Mouse (Mus musculus) ES-E14 (cell line): ENCODE results near the gene Prpf40b. TPM values are rescaled to one million over a fixed set of nuclear protein-coding genes. Genes with fewer than 3 reads are reported as not detected.

ENCODE experiments used
- DNase-seq: peaks from one replicate; pipeline ENCODE4 v3.0.0-alpha.2; 2013; ENCODE audit warnings: low read depth, low spot score
- H3K27ac ChIP-seq: 2 replicates; pipeline ENCODE4 v1.5.1; 2012; ENCODE audit warnings: low read depth, mild to moderate bottlenecking, low read length, moderate library complexity, mixed read lengths; ENCODE audit not compliant: poor library complexity, insufficient read depth, severe bottlenecking
- H3K36me3 ChIP-seq: 2 replicates; pipeline ENCODE4 v1.6.1; 2012; ENCODE audit warnings: mild to moderate bottlenecking, low read length, moderate library complexity, mixed read lengths; ENCODE audit not compliant: control insufficient read depth, poor library complexity, insufficient read depth, severe bottlenecking
- H3K4me1 ChIP-seq, 2 experiments: fragments of 150-350 bp in 1 of 2; sonication (generic) in 1 of 2; 2 replicates each; pipeline ENCODE4 v1.6.1; 2012; ENCODE audit warnings: low read length in 2 of 2, mild to moderate bottlenecking in 1 of 2, mixed read lengths in 1 of 2; ENCODE audit not compliant: control insufficient read depth in 2 of 2, insufficient read depth in 2 of 2, poor library complexity in 1 of 2
- H3K4me3 ChIP-seq, 2 experiments: fragments of 150-350 bp in 1 of 2; sonication (generic) in 1 of 2; 2 replicates each; pipeline ENCODE4 v1.5.1; 2012; ENCODE audit warnings: low read length in 2 of 2, low read depth in 1 of 2, mild to moderate bottlenecking in 1 of 2, mixed read lengths in 1 of 2; ENCODE audit not compliant: insufficient read depth in 1 of 2, poor library complexity in 1 of 2, severe bottlenecking in 1 of 2
- H3K9ac ChIP-seq: 2 replicates; pipeline ENCODE4 v1.6.1; 2012; ENCODE audit warnings: low read depth, mild to moderate bottlenecking, low read length, mixed read lengths; ENCODE audit not compliant: poor library complexity, insufficient read depth, severe bottlenecking
- H3K9me3 ChIP-seq: fragments of 150-350 bp; sonication (generic); 2 replicates; pipeline ENCODE4 v1.6.1; 2012; ENCODE audit warnings: low read depth, mild to moderate bottlenecking, low read length; ENCODE audit not compliant: control insufficient read depth, insufficient read depth
- CHD2 ChIP-seq: IDR thresholded peaks from 2 replicates; pipeline ENCODE4 v1.6.1; 2014; ENCODE audit warnings: mild to moderate bottlenecking, low read depth, low read length, inconsistent platforms
- HCFC1 ChIP-seq: IDR thresholded peaks from 2 replicates; pipeline ENCODE4 v1.6.1; 2012; ENCODE audit warnings: low read length, inconsistent platforms, borderline replicate concordance; ENCODE audit not compliant: insufficient read depth
- MAFK ChIP-seq: IDR thresholded peaks from 2 replicates; pipeline ENCODE4 v1.6.1; 2014; ENCODE audit warnings: mild to moderate bottlenecking, low read depth, low read length, inconsistent platforms; ENCODE audit not compliant: insufficient read depth
- ZC3H11A ChIP-seq: IDR thresholded peaks from 2 replicates; pipeline ENCODE4 v1.6.1; 2012; ENCODE audit warnings: low read depth, mild to moderate bottlenecking, inconsistent platforms, low read length, borderline replicate concordance
- ZNF384 ChIP-seq: IDR thresholded peaks from 2 replicates; pipeline ENCODE4 v1.6.1; 2012; ENCODE audit warnings: low read depth, low read length, inconsistent platforms
- in situ Hi-C, 2 experiments: fragments of 600-800 bp; cut with MboI; formaldehyde crosslinking; loops; one replicate each; pipeline ENCODE4 v1.15.1; 2025; ENCODE audit warnings: low sequenced_read_pairs in 2 of 2, inconsistent platforms in 1 of 2; ENCODE audit not compliant: unreplicated experiment in 2 of 2
- total RNA-seq: library from RNA; depleted of rRNA; stranded (reverse); fragments of 300-350 nt; gene quantifications from 2 replicates; pipeline ENCODE4 v1.2.3, GENCODE M21; 2012

The Prpf40b gene
- total RNA-seq, 1 experiment: 42.4 TPM

- in situ Hi-C loops: no loop called here
- Histone ChIP-seq H3K4me1 (peaks cover 0 to 2% of the 10 kb centered on the region in 2 experiments; a peak in 2 of 4 replicates), H3K27ac (no peak overlapping the region), H3K4me3 (no peak overlapping the region), H3K36me3 (peaks cover 53% of the 10 kb centered on the region), H3K9ac (no peak overlapping the region), H3K9me3 (no peaks in the 10 kb centered on the region)
- no peak for DNase-seq
- TF ChIP-seq CHD2 (no peak), HCFC1 (no peak), ZC3H11A (no peak), MAFK (no peak), ZNF384 (no peak)
These were observed 21.7 kb downstream of the Prpf40b start for GRCm38 (mm10) chr15:99316314-99317266.

GRCm38 (mm10) chr15:99317267-99317651 is 22.4 kb downstream of the Prpf40b start:
- no peak for TF ChIP-seq ZNF384
- no peak for TF ChIP-seq HCFC1
- no peak for TF ChIP-seq MAFK
- TF ChIP-seq ZC3H11A: no peak
- Histone ChIP-seq H3K27ac (no peak overlapping the region), H3K9ac (no peak overlapping the region), H3K36me3 (peaks cover 58% of the 10 kb centered on the region), H3K4me3 (no peak overlapping the region), H3K4me1 (peaks cover 0 to 2% of the 10 kb centered on the region in 2 experiments; a peak in 2 of 4 replicates), H3K9me3 (no peaks in the 10 kb centered on the region)
- DNase-seq: no peak
- in situ Hi-C loops: no loop called here

GRCm38 (mm10) chr15:99318071-99318470 is 23.2 kb downstream of the Prpf40b start:
- Histone ChIP-seq H3K9me3 (no peaks in the 10 kb centered on the region), H3K27ac (no peak overlapping the region), H3K4me1 (peaks cover 0 to 2% of the 10 kb centered on the region in 2 experiments; a peak in 2 of 4 replicates), H3K4me3 (no peak overlapping the region), H3K9ac (no peak overlapping the region), H3K36me3 (peaks cover 62% of the 10 kb centered on the region)
- TF ChIP-seq CHD2 (no peak), ZNF384 (no peak), HCFC1 (no peak), ZC3H11A (no peak), MAFK (no peak)
- in situ Hi-C loops: no loop called here
- no peak for DNase-seq

GRCm38 (mm10) chr15:99318861-99319410 is 24.0 kb downstream of the Prpf40b start:
- in situ Hi-C loops: no loop called here
- TF ChIP-seq ZC3H11A (no peak), CHD2 (no peak), ZNF384 (no peak), HCFC1 (no peak), MAFK (no peak)
- Histone ChIP-seq H3K4me1 (peaks cover 0 to 2% of the 10 kb centered on the region in 2 experiments; a peak in 2 of 4 replicates), H3K4me3 (no peak overlapping the region), H3K9me3 (no peaks in the 10 kb centered on the region), H3K9ac (no peak overlapping the region), H3K36me3 (peaks cover 59% of the 10 kb centered on the region), H3K27ac (no peak overlapping the region)
- DNase-seq: no peak
